Mouse (Mus musculus) C2C12 (cell line): ENCODE measurements around the gene Lpp.

Experiments
- CTCF ChIP-seq: IDR thresholded peaks from one replicate; pipeline ENCODE4 v1.5.1; 2011; ENCODE audit not compliant: control insufficient read depth, insufficient read depth, insufficient read length
- USF1 ChIP-seq: IDR thresholded peaks from one replicate; pipeline ENCODE4 v1.6.1; 2011; ENCODE audit warnings: low read depth, mild to moderate bottlenecking, control low read depth, moderate library complexity

DNA sequence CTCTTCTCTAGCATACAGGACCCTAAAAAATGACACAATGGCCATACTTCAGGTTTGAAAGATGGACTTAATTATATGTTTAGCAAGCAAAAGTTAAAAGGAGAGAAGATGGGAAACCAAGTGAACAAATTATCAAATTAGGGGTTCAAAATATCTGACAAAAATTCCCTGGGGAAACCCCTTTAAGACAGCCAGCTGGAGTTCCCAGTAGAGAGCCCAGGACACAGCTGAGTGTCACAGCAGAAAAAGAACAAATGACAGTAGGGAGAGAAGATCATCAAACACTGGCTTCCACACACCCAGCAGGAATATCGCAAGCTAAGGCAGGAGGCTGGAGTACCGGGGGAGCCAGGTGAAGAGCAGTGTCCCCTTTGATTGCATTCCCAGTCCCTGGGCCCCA is 373.3 kb downstream of the Lpp start:
- TF ChIP-seq CTCF (no peak), USF1 (no peak)
